Mouse (Mus musculus) thymus, adult 18-20 months (tissue): ENCODE data around the gene Acat1.
A peak's percentile ranks its signal among the peaks of the same experiment; 100 is the strongest.

ENCODE experiments used
- DNase-seq, 2 experiments: peaks; one replicate each; pipeline ENCODE4 v3.0.0; 2022; ENCODE audit warnings: mixed read lengths in 2 of 2

Acat1 gene

GRCm38 (mm10) chr9:53609968-53610781 lies at the start of gene Acat1:
Gene Acat1 (minus strand): TSS chr9:53610382.
- DNase-seq = peak; percentile 81 to 87

DNA sequence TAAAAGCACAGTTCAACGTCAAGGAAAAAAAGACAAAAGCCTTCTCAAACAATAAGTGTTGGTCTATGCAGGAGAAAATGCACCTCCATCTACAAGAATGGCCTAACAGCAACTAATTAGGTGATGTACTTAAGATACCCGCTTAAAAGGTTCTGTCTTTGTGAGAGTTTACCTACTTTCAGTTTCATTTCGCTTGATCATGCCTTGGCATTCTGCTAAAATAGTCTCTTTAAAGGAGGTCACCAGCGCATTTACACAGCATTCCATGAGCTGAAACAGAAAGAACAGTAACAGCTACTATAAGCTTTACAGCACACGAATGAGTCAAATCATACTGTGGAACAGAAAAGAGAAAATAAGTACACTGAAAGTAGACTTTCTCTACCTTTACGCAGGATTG lies 24.6 kb upstream of the Acat1 start:
- no peak for DNase-seq

DNA sequence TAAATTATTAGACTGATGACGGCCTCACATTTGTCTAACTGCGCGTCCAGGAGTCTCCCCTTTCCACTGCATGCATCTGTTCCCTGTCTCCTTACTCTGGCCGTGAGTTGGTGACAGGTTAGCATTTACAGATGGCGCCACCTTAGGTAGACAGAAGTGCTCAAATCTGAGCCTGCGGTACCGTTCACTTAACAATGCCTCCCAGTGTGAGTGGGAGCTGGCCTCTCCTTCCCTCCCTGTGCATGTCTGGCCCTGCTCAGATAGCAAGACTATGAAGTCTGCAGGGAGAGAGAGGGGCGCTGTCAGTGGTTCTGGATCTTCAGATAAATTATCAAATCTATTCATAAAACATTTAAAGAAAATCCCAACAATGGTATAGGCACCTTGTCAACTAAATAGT lies 5.1 kb upstream of the Acat1 start:
- no peak for DNase-seq

DNA sequence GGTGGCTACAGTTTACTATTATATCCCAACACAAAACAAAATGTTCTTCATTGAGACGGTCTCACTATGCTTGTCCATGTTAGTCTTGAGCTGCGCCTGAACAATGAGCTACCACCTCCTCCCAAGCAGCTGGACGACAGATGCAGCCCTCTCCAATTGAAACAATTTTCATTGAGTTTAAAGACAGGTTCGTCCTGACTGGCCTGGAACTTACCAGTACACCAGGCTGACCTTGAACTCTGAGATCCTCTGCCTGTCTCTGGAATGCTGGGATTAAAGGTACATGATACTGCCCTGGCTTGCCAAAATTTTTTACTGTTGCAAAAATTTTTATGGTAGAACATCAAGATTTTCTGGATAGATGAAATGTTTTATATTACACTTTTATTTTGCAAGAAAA lies 4.1 kb upstream of the Acat1 start:
- no peak for DNase-seq

- DNase-seq = no peak
Observed at GRCm38 (mm10) chr9:53609306-53609967, 745 bp downstream of the Acat1 start.

GRCm38 (mm10) chr9:53607816-53608215 lies 2.4 kb downstream of the Acat1 start:
- no peak for DNase-seq

DNA sequence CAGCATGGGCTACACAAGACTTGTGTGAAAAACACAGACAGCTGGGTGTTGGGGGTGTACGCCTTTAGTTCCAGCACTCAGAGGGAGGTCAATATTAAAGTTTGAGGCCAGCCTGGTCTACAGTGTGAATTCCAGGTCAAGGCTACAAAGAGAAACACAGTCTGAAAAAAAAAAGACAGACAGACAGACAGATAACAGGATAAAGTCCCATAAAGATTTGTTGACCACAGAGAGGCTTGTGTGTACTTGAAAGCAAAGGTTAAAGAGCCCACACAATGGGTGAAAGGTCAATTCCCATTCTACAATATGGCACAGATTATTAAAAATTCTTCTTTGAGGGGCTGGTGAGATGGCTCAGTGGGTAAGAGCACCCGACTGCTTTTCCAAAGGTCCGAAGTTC lies 3.0 kb downstream of the Acat1 start:
- DNase-seq = no peak

GRCm38 (mm10) chr9:53604954-53605353 lies 5.2 kb downstream of the Acat1 start:
- DNase-seq = no peak

GRCm38 (mm10) chr9:53603849-53604248 lies 6.3 kb downstream of the Acat1 start:
- no peak for DNase-seq

- no peak for DNase-seq
Observed at GRCm38 (mm10) chr9:53603384-53603783, 6.8 kb downstream of the Acat1 start.

GRCm38 (mm10) chr9:53601541-53601940 lies 8.6 kb downstream of the Acat1 start:
- no peak for DNase-seq

DNA sequence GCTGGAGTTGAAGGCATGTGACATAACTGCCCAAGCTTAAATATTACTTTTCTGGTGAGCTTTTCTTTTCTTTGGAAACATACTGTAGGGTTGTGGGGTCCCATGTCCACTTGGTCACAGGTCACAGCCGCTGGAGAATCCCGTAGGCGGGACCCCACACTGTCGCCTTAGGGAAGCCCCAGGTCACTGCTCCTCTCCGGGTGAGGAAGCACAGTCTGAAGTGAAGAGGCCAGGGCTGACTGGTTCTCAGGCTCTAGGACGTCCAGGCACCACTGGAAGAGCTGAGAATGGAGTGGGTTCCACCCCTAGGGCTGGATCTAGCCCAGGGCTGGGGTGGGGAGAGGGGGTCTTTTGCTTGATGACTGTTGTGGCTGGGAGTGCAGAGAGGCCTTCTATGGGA lies 11.6 kb downstream of the Acat1 start:
- DNase-seq = no peak

DNA sequence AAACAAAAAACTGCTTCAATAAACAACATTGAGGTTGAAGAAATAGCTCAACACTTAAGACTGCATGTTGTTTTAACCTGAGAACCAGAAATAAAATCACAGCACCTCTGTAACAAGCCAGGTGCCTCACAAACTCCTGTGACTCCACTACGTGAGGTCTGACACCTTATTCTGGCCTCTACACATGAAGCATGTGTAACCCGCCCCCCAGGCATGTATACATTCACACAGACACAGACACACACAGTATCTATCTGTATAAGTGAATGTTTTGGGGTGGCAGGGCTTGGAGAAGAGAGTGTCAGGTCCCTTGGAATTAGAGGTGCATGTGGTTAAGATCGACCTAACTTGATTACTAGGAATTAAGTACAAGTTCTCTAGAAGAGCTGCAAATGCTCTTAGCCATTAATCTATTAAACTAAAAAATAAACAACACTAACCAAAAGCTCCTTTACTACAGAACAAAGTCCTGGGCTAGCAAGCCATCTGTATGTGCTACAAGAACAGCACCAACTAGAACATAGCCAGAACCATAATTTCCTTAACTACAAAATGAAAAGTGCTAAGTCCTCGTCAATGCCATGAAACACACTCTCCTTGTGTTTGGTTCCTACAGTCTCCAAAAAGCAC lies 13.1 kb downstream of the Acat1 start:
- no peak for DNase-seq

DNA sequence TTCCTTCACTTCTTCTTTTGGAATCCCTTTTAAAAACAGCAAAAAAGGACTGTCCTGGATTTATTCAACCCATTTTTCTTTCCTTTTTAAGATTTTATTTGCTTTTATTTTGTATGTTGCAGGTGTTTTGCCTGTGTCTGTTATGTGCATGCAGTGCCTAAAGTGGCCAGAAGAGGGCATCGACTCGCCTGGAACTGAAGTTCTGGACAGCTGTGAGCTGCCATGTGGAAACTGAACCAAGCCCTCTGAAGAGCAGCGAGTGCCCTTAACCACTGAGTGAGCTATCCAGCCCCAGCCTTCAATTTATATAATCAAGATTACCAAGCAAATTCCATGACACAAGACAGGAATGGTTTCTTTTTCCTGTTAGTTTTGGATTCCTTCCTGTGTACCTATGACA lies 15.4 kb downstream of the Acat1 start:
- DNase-seq = peak; percentile 28 to 46

- no peak for DNase-seq
Observed at GRCm38 (mm10) chr9:53581870-53582269, 28.3 kb downstream of the Acat1 start.

DNA sequence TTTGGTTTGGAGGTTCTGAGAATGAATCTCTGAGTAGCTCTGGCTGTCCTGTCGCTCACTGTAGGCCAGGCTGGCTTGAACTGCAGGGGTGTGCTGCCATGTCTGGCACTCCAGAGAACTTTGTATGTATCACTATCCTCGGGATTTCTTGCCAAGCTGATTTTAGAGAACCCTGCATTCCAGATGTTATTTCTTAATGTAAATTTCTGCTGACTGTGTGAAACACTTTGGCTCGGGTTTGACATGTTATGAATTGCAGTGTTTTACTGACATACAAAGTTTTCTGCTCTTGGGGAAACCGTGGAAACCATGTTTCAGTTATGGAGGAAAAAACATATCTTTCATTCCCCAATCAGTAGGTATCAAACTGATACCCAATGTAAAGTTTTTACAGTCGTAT lies 34.5 kb downstream of the Acat1 start:
- no peak for DNase-seq

- no peak for DNase-seq
Observed at GRCm38 (mm10) chr9:53572516-53573307, 37.5 kb downstream of the Acat1 start.

DNA sequence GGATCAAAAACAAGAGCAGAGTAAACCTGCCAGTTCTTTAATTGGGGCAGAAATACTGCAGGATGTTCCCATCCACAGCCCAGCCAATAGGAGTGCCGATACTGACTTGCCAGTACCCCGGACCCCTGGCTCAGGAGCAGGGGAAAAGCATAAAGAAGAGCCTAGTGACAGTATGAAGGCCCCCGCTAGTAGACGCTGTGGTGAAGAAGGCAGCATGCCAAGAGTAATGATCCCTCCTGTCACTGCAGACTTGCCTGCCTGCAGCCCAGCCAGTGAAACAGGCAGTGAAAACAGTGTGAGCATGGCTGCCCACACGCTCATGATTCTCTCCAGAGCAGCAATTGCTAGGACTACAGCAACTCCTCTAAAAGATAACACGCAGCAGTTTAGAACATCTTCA lies 39.5 kb downstream of the Acat1 start:
- no peak for DNase-seq

GRCm38 (mm10) chr9:53537336-53537965 lies 72.7 kb downstream of the Acat1 start:
- DNase-seq = no peak

DNA sequence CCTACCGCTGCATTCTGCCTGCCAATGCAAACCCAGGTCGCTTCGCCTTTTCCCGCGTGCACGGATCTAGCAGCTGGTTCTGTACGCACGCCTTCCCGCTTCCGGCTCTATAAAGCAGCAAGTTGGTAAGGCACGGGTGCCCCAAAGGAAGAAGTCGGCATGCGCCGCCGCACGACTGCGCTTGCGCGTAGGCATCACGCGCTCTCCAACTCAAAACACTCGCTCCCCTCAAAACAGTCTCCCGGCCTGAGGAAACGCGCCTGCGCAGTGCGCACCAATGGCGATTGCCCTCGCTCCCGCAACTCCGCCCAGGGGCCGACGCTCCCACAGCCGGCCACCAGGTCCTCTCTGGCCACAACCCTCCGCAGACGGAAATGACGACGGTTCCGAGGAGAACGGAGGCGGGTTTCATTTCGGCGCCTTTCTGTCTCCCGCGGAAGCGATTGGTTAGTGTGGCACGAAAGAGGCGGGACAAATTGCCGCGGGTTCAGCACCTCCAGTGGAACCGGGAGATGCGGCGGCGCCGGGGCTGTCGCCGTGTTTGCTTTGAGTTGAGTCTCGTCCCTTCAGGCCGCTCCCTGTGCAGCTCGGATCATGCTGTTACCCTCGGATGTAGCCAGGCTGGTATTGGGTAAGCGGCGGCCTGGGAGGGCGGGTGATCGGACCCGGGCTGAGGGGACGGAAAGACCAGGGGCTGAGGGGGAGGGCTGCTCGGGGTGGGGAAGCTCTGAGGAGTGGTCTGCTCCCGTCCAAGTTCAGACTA lies 73.4 kb downstream of the Acat1 start, which contains the start of the genes Atm and Npat:
Atm (minus strand) TSS at position 183 of the 763 bp plus-strand sequence.
Npat (plus strand) TSS at position 490 of the 763 bp plus-strand sequence.
- DNase-seq = peak; percentile 100
